Mouse (Mus musculus): Measurements from ENCODE around the gene Gm4881. TPM values are rescaled to one million over a fixed set of nuclear protein-coding genes. Genes with fewer than 3 reads are reported as not detected.

Gm4881 gene
- total and polyA plus RNA-seq, 2 experiments from 2014 or later = not detected

DNA sequence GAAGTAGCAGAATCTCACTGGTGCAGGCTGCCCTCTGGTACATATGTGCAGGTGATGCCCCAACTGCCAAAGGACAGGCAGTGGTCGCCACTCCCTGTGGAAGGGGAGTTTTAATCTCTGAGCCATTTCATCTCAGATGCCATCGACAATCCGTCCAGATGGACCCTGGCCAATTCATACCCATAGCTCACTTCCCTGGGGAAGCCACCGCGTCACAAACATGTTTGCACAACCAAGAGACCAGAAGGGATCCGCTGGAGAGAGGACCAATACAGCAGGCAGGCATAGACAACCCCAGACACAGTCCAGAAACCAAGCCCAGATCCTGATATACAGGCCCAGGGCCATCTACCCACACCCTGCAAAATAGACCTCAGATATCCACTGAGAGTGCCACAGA lies 13.8 kb downstream of the Gm4881 start:
- Histone ChIP-seq H3K27ac (ENCODE audit: low read depth) (no peak overlapping the region), H3K9me3 (replicated peaks; ENCODE audit: control insufficient read depth, low read length) (no peaks in the 10 kb centered on the region), H3K27me3 (ENCODE audit: control insufficient read depth, insufficient read depth, low read length) (peaks cover 62% of the 10 kb centered on the region), H3K4me2 (ENCODE audit: low read depth, low read length) (no peak overlapping the region), H3K4me3 (ENCODE audit: low read depth, low read length) (no peak overlapping the region), H3K9ac (replicated peaks; ENCODE audit: low read depth, low read length) (no peak overlapping the region), H3K36me3 (replicated peaks; ENCODE audit: control insufficient read depth, insufficient read depth, low read length) (peaks cover 24% of the 10 kb centered on the region), H3K4me1 (ENCODE audit: control insufficient read depth, insufficient read depth) (no peaks in the 10 kb centered on the region)
- DNase-seq (ENCODE audit: low spot score) = no peak
- no peak for TF ChIP-seq CTCF (IDR thresholded peaks at IDR 0.05; ENCODE audit: low read depth)
- TF ChIP-seq EP300 (IDR thresholded peaks at IDR 0.05; ENCODE audit: low read depth) = no peak
- WGBS = 45% methylated on average over 6 of the region's 6 CpGs
- no peak for ATAC-seq (ENCODE audit: insufficient read depth, low read depth)

DNA sequence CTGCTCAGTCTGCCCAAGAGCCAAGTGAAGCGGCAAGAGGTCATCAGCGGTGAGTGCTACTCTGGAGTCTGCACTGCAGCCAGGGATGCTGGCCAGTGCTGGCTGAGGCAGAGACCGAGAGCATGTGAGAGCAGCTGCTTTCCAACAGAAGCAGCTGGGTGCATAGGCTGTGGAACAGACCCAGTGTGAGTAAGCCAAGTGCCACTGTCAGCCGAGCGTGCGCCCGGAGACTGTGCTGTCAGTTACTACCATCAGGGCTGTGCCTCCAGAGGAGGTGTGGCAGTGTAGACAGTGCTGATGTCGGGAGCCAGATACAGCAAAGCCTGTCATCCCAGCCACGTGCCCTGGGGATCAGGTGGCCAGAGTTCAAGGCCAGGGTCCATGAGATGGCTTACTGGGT lies 24.6 kb downstream of the Gm4881 start:
- Histone ChIP-seq H3K9me3 (replicated peaks; ENCODE audit: control insufficient read depth, low read length) (no peaks in the 10 kb centered on the region), H3K4me1 (ENCODE audit: control insufficient read depth, insufficient read depth) (no peaks in the 10 kb centered on the region), H3K9ac (replicated peaks; ENCODE audit: low read depth, low read length) (no peak overlapping the region), H3K27me3 (ENCODE audit: control insufficient read depth, insufficient read depth, low read length) (no peaks in the 10 kb centered on the region), H3K36me3 (replicated peaks; ENCODE audit: control insufficient read depth, insufficient read depth, low read length) (peaks cover 78% of the 10 kb centered on the region), H3K4me2 (ENCODE audit: low read depth, low read length) (no peak overlapping the region), H3K4me3 (ENCODE audit: low read depth, low read length) (no peak overlapping the region), H3K27ac (ENCODE audit: low read depth) (no peak overlapping the region)
- ATAC-seq (ENCODE audit: insufficient read depth, low read depth) = no peak
- TF ChIP-seq CTCF (IDR thresholded peaks at IDR 0.05; ENCODE audit: low read depth) (no peak), EP300 (IDR thresholded peaks at IDR 0.05; ENCODE audit: low read depth) (no peak)
- DNase-seq (ENCODE audit: low spot score) = no peak
- WGBS = 83% methylated on average over 9 of the region's 9 CpGs

DNA sequence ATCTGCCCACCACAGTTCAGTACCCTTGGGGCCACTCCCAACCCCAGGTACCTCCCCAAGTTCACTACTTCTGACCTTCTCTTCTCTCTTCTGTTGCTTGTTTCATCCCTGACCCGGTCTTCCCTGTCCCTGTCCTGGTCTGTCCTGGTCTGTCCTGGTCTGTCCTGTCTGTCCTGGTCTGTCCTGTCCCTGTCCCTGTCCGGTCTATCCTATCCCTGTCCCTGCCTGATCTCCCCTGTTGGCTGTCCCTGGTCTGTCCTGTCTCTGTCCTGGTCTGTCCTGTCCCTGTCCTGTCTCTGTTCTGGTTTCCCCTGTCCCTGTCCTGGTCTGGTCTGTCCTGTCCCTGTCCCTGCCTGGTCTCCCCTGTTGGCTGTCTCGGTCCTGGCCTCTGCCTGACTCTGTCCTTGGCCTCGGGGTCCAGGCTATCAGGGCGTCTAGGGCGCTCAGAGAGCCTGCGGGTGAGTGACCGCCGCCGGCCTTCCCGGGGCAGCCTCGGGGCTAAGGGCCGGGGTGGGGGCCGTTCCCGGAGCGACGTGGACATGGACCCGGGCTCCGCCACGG lies 25.5 kb downstream of the Gm4881 start:
- H3K4me1 ChIP-seq (ENCODE audit: control insufficient read depth, insufficient read depth) = no peaks in the 10 kb centered on the region
- 91% methylated on average over 20 of the region's 20 CpGs for WGBS
- DNase-seq (ENCODE audit: low spot score) = no peak
- no peaks in the 10 kb centered on the region for H3K9me3 ChIP-seq (replicated peaks; ENCODE audit: control insufficient read depth, low read length)
- ATAC-seq (ENCODE audit: insufficient read depth, low read depth) = no peak
- H3K27ac ChIP-seq (ENCODE audit: low read depth) = no peak overlapping the region
- TF ChIP-seq CTCF (IDR thresholded peaks at IDR 0.05; ENCODE audit: low read depth) (no peak), EP300 (IDR thresholded peaks at IDR 0.05; ENCODE audit: low read depth) (no peak)
- H3K36me3 ChIP-seq (replicated peaks; ENCODE audit: control insufficient read depth, insufficient read depth, low read length) = peaks cover 69% of the 10 kb centered on the region
- no peaks in the 10 kb centered on the region for H3K27me3 ChIP-seq (ENCODE audit: control insufficient read depth, insufficient read depth, low read length)
- H3K4me2 ChIP-seq (ENCODE audit: low read depth, low read length) = no peak overlapping the region
- H3K4me3 ChIP-seq (ENCODE audit: low read depth, low read length) = no peak overlapping the region
- no peak overlapping the region for H3K9ac ChIP-seq (replicated peaks; ENCODE audit: low read depth, low read length)

DNA sequence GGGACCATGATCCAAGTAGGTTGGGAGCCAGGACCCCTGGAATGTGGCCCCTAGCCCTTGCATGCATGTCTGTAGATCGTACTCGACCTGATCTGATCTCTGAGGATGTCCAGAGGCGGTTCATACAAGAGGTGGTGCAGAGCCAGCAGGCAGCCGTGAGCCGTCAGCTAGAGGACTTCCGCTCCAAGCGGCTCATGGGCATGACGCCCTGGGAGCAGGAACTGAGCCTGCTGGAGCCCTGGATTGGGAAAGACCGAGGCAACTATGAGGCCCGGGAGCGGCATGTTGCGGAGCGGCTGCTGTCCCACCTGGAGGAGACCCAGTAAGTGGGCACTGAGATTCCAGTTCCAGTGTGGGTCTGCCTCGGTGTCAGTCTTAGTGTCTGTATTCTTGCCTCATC lies 31.8 kb downstream of the Gm4881 start:
- Histone ChIP-seq H3K36me3 (replicated peaks; ENCODE audit: control insufficient read depth, insufficient read depth, low read length) (peaks cover 63% of the 10 kb centered on the region), H3K4me1 (ENCODE audit: control insufficient read depth, insufficient read depth) (no peaks in the 10 kb centered on the region), H3K27me3 (ENCODE audit: control insufficient read depth, insufficient read depth, low read length) (no peaks in the 10 kb centered on the region), H3K4me3 (ENCODE audit: low read depth, low read length) (no peak overlapping the region), H3K4me2 (ENCODE audit: low read depth, low read length) (no peak overlapping the region), H3K9me3 (replicated peaks; ENCODE audit: control insufficient read depth, low read length) (no peaks in the 10 kb centered on the region), H3K9ac (replicated peaks; ENCODE audit: low read depth, low read length) (no peak overlapping the region), H3K27ac (ENCODE audit: low read depth) (no peak overlapping the region)
- TF ChIP-seq CTCF (IDR thresholded peaks at IDR 0.05; ENCODE audit: low read depth) = no peak
- WGBS = 88% methylated on average over 14 of the region's 14 CpGs
- DNase-seq (ENCODE audit: low spot score) (no peak), ATAC-seq (ENCODE audit: insufficient read depth, low read depth) (no peak)

DNA sequence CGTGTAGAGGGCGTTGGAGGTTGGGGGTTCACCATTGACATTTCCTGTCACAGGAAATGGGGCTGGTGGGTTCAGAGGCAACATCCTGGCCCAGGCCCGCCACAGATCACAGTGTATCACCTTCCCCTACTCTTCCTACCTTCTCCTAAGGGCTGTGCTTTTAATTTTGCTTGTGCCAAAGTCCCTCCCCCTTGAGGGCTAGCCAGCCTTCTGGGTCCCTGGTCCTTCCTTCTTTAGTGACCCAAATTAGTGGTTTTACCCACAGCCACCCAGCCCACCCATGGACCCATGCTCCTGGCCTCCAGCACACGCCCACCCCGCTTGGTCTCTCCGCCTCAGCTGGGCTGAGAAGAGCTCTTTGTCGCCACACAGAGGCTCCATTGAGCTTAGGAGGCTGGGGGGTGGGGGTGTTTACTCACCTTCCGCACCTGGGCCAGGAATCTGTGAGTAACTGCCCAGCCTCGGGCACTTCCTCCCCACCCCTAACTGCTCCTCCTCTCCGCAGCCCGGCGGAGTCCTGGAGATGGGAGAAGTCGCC lies 37.0 kb downstream of the Gm4881 start:
- Histone ChIP-seq H3K4me1 (ENCODE audit: control insufficient read depth, insufficient read depth) (peaks cover 6% of the 10 kb centered on the region; the same call in 1 of the 2 replicates), H3K27me3 (ENCODE audit: control insufficient read depth, insufficient read depth, low read length) (no peaks in the 10 kb centered on the region), H3K4me2 (ENCODE audit: low read depth, low read length) (peak overlapping the region; percentile 40; the same call in 1 of the 2 replicates), H3K9me3 (replicated peaks; ENCODE audit: control insufficient read depth, low read length) (no peaks in the 10 kb centered on the region), H3K27ac (ENCODE audit: low read depth) (peak overlapping the region; percentile 67; the same call in 1 of the 2 replicates), H3K4me3 (ENCODE audit: low read depth, low read length) (no peak overlapping the region; the same call in 1 of the 2 replicates), H3K9ac (replicated peaks; ENCODE audit: low read depth, low read length) (no peak overlapping the region), H3K36me3 (replicated peaks; ENCODE audit: control insufficient read depth, insufficient read depth, low read length) (peaks cover 39% of the 10 kb centered on the region)
- TF ChIP-seq CTCF (IDR thresholded peaks at IDR 0.05; ENCODE audit: low read depth) = no peak
- no peak for TF ChIP-seq EP300 (IDR thresholded peaks at IDR 0.05; ENCODE audit: low read depth)
- 46% methylated on average over 13 of the region's 13 CpGs for WGBS
- DNase-seq (ENCODE audit: low spot score) (no peak), ATAC-seq (ENCODE audit: insufficient read depth, low read depth) (no peak)

DNA sequence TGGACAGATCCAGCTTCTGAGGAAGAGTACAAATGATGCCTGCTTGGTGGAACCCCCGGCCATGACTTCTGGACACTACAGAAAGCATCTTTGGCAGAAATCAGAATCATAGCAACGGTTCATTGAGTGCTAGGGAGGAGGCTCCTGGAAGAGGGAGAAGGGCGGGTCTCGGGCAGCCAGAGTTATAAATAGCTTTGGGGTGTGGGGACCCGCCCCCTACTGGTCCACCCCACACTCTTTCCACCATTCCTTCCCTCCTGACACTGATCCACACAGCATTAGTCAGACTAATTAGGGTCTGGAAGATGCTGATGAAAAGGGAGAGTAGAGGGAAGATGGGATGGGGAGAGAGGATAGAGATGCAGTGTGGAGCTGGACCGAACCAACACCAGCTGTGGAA lies 37.7 kb downstream of the Gm4881 start:
- no peak for ATAC-seq (ENCODE audit: insufficient read depth, low read depth)
- no peak overlapping the region; the same call in 1 of the 2 replicates for H3K4me3 ChIP-seq (ENCODE audit: low read depth, low read length)
- H3K27me3 ChIP-seq (ENCODE audit: control insufficient read depth, insufficient read depth, low read length) = no peaks in the 10 kb centered on the region
- H3K36me3 ChIP-seq (replicated peaks; ENCODE audit: control insufficient read depth, insufficient read depth, low read length) = peaks cover 32% of the 10 kb centered on the region
- H3K4me1 ChIP-seq (ENCODE audit: control insufficient read depth, insufficient read depth) = peaks cover 11% of the 10 kb centered on the region; the same call in 1 of the 2 replicates
- H3K4me2 ChIP-seq (ENCODE audit: low read depth, low read length) = peak overlapping the region; percentile 40; the same call in 1 of the 2 replicates
- no peak for DNase-seq (ENCODE audit: low spot score)
- H3K27ac ChIP-seq (ENCODE audit: low read depth) = peak overlapping the region; percentile 67; the same call in 1 of the 2 replicates
- no peaks in the 10 kb centered on the region for H3K9me3 ChIP-seq (replicated peaks; ENCODE audit: control insufficient read depth, low read length)
- TF ChIP-seq EP300 (IDR thresholded peaks at IDR 0.05; ENCODE audit: low read depth) (no peak), CTCF (IDR thresholded peaks at IDR 0.05; ENCODE audit: low read depth) (no peak)
- no peak overlapping the region; the same call in 1 of the 2 replicates for H3K9ac ChIP-seq (replicated peaks; ENCODE audit: low read depth, low read length)
- 21% methylated on average over 6 of the region's 6 CpGs for WGBS
